Mouse (Mus musculus): ENCODE measurements at regions not wholly inside any gene's neighbourhood (a gene's known extent, or its start where the extent isn't known, plus 50 kb on each side); places are given as distances from the start of the nearest gene placed in this dataset.

GRCm38 (mm10) chr2:50373006-50373405 lies 76.4 kb upstream of the Mmadhc start:
- Histone ChIP-seq H3K9ac (replicated peaks; ENCODE audit: low read depth, low read length) (no peak overlapping the region), H3K9me3 (ENCODE audit: control insufficient read depth, low read length) (no peaks in the 10 kb centered on the region), H3K27me3 (replicated peaks; ENCODE audit: control insufficient read depth, insufficient read depth, low read length) (no peaks in the 10 kb centered on the region), H3K27ac (ENCODE audit: low read length) (no peak overlapping the region), H3K4me2 (ENCODE audit: low read length) (no peak overlapping the region), H3K36me3 (ENCODE audit: control insufficient read depth, insufficient read depth) (no peaks in the 10 kb centered on the region), H3K4me3 (replicated peaks; ENCODE audit: low read length) (no peak overlapping the region), H3K4me1 (replicated peaks; ENCODE audit: control insufficient read depth, insufficient read depth, low read length) (peaks cover 9% of the 10 kb centered on the region; the same call in 1 of the 2 replicates)
- 93% methylated on average over 7 of the region's 7 CpGs for WGBS
- ATAC-seq = no peak

DNA sequence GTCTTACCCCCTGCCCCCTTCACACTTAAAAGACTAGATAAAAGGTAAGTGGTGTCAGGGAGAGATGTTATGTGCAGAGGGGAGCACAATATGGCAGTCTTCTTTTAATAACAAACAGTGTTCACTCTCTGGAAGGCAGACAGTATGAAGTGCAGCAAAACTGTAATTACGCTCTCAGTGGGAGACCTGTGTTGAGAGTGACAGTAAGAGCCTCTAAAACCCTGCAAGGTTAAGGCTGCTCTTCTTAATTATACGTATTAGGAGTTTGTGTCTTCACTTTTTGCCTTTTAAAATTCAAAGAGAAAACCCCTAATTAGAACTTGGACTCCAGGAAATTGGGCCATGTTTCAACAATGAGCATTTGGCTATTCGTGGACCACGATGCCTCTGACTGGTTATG lies 72.2 kb upstream of the Mmadhc start:
- Histone ChIP-seq H3K36me3 (ENCODE audit: control insufficient read depth, insufficient read depth) (no peaks in the 10 kb centered on the region), H3K27ac (ENCODE audit: low read length) (no peak overlapping the region), H3K27me3 (replicated peaks; ENCODE audit: control insufficient read depth, insufficient read depth, low read length) (no peaks in the 10 kb centered on the region), H3K9ac (replicated peaks; ENCODE audit: low read depth, low read length) (no peak overlapping the region), H3K4me2 (ENCODE audit: low read length) (no peak overlapping the region), H3K9me3 (ENCODE audit: control insufficient read depth, low read length) (no peaks in the 10 kb centered on the region), H3K4me1 (replicated peaks; ENCODE audit: control insufficient read depth, insufficient read depth, low read length) (peaks cover 9% of the 10 kb centered on the region; the same call in 1 of the 2 replicates), H3K4me3 (replicated peaks; ENCODE audit: low read length) (no peak overlapping the region)
- 18% methylated on average over 4 of the region's 4 CpGs for WGBS
- ATAC-seq = peak; percentile 85; the same call in 1 of the 2 replicates

DNA sequence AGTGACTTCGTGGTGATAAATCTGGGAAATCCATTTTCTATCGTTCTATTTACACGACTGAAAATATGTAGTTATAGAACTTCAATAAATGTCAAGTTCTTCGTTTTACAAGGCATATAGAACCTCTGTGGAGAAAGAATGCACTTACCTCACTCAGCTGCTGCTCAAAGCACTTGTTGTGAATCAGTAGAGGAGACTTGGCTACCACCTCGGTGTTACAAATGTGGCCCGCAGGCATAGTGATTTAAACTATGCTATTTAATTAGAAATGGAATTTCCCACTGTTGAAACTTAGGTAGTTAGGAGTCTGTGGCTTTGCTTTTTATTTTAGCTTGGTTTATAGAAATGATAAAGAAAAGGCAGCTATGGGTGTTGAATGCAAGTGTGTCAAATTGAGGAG lies 71.8 kb upstream of the Mmadhc start:
- peak; percentile 33; the same call in 1 of the 2 replicates for ATAC-seq
- H3K27ac ChIP-seq (ENCODE audit: low read length) = no peak overlapping the region

GRCm38 (mm10) chr2:50365221-50365620 lies 68.6 kb upstream of the Mmadhc start:
- ATAC-seq = no peak
- Histone ChIP-seq H3K4me1 (replicated peaks; ENCODE audit: control insufficient read depth, insufficient read depth, low read length) (peaks cover 9% of the 10 kb centered on the region; the same call in 1 of the 2 replicates), H3K36me3 (ENCODE audit: control insufficient read depth, insufficient read depth) (no peaks in the 10 kb centered on the region), H3K27ac (ENCODE audit: low read length) (no peak overlapping the region), H3K9ac (replicated peaks; ENCODE audit: low read depth, low read length) (no peak overlapping the region), H3K4me2 (ENCODE audit: low read length) (no peak overlapping the region), H3K27me3 (replicated peaks; ENCODE audit: control insufficient read depth, insufficient read depth, low read length) (no peaks in the 10 kb centered on the region), H3K9me3 (ENCODE audit: control insufficient read depth, low read length) (no peaks in the 10 kb centered on the region), H3K4me3 (replicated peaks; ENCODE audit: low read length) (no peak overlapping the region)
- WGBS = 92% methylated on average over 6 of the region's 6 CpGs

More for the DNA sequence above, 71.8 kb upstream of the Mmadhc start:
- 49% methylated on average over 6 of the region's 6 CpGs for WGBS
- H3K27me3 ChIP-seq (replicated peaks; ENCODE audit: control insufficient read depth, insufficient read depth, low read length) = no peaks in the 10 kb centered on the region
- no peak overlapping the region for H3K9ac ChIP-seq (replicated peaks; ENCODE audit: low read depth, low read length)
- H3K4me1 ChIP-seq (replicated peaks; ENCODE audit: control insufficient read depth, insufficient read depth, low read length) = peaks cover 9% of the 10 kb centered on the region; the same call in 1 of the 2 replicates
- no peak overlapping the region for H3K4me2 ChIP-seq (ENCODE audit: low read length)
- no peaks in the 10 kb centered on the region for H3K36me3 ChIP-seq (ENCODE audit: control insufficient read depth, insufficient read depth)
- no peak overlapping the region for H3K4me3 ChIP-seq (replicated peaks; ENCODE audit: low read length)
- H3K9me3 ChIP-seq (ENCODE audit: control insufficient read depth, low read length) = no peaks in the 10 kb centered on the region

DNA sequence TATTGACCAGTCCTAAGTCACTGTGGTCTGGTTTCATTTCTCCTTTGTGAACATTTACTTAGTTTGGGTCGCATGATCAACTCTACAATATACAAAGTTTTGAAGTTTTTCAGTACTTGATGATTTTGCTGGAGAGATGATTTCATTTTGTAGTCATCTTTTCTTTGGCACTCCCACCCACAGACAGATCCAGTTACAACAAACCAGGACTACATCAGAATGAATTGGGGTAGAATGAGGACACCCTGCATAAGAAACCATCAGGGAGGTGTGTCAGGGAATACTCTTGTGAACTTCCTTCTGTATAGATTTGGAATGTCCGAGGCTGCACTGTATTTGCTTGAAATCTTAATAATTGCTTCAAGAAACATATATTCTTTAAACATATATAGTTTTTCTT lies 59.5 kb upstream of the Mmadhc start:
- H3K36me3 ChIP-seq (ENCODE audit: control insufficient read depth, insufficient read depth) = no peaks in the 10 kb centered on the region
- ATAC-seq = no peak
- H3K4me1 ChIP-seq (replicated peaks; ENCODE audit: control insufficient read depth, insufficient read depth, low read length) = no peaks in the 10 kb centered on the region
- H3K4me2 ChIP-seq (ENCODE audit: low read length) = no peak overlapping the region
- no peaks in the 10 kb centered on the region for H3K27me3 ChIP-seq (replicated peaks; ENCODE audit: control insufficient read depth, insufficient read depth, low read length)
- no peak overlapping the region for H3K4me3 ChIP-seq (replicated peaks; ENCODE audit: low read length)
- H3K27ac ChIP-seq (ENCODE audit: low read length) = no peak overlapping the region
- WGBS = 91% methylated on average over 2 of the region's 2 CpGs
- no peak overlapping the region for H3K9ac ChIP-seq (replicated peaks; ENCODE audit: low read depth, low read length)
- H3K9me3 ChIP-seq (ENCODE audit: control insufficient read depth, low read length) = no peaks in the 10 kb centered on the region

GRCm38 (mm10) chr2:50347486-50348265 lies 51.1 kb upstream of the Mmadhc start:
- no peaks in the 10 kb centered on the region for H3K36me3 ChIP-seq (ENCODE audit: control insufficient read depth, insufficient read depth)
- H3K9me3 ChIP-seq (ENCODE audit: control insufficient read depth, low read length) = no peaks in the 10 kb centered on the region
- WGBS = 88% methylated on average over 10 of the region's 10 CpGs
- no peak for ATAC-seq
- H3K4me1 ChIP-seq (replicated peaks; ENCODE audit: control insufficient read depth, insufficient read depth, low read length) = no peaks in the 10 kb centered on the region
- no peaks in the 10 kb centered on the region for H3K27me3 ChIP-seq (replicated peaks; ENCODE audit: control insufficient read depth, insufficient read depth, low read length)
- H3K27ac ChIP-seq (ENCODE audit: low read length) = no peak overlapping the region
- no peak overlapping the region for H3K4me3 ChIP-seq (replicated peaks; ENCODE audit: low read length)
- H3K9ac ChIP-seq (replicated peaks; ENCODE audit: low read depth, low read length) = no peak overlapping the region
- H3K4me2 ChIP-seq (ENCODE audit: low read length) = no peak overlapping the region
